25 mouse cellular contexts compared by ENCODE assay signal in the genomic region with DNA sequence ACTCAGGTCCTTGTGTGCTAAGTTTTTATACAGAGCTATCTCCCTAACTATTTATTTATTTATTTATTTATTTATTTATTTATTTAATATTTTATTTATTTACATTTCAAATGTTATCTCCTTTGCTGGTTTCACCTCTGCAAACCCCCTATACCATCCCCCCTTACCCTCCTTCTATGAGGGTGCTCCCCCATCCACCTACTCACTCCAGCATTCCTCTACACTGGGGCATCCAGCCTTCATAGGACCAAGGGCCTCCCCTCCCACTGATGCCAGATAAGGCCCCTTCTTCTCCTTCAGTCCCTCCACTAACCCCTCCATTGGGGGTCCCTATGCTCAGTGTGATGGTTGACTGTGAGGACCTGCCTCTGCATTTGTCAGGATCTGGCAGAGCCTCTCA.
DNase-seq lines count a peak whose midpoint lies in the region; ATAC-seq and TF ChIP-seq lines count a peak whose summit lies in the region.
"Had no signal": no experiment of that assay in that cellular context is flagged by ENCODE, and none has a peak within 500 bp of the region (broad histone marks: within the 10 kb centered on the region; RNA-seq: fewer than 3 reads in every experiment).

No protein-coding gene starts in this region.

- no peak overlapping the region for H3K4me2 ChIP-seq in heart, embryonic 11.5 days
- no peak overlapping the region for H3K4me2 ChIP-seq in hindbrain, embryonic 12.5 days (replicated peaks)
- H3K4me2 ChIP-seq in hindbrain, embryonic 14.5 days (replicated peaks), result no peak overlapping the region
- H3K4me2 ChIP-seq in hindbrain, embryonic 15.5 days, result no peak overlapping the region
- no peak overlapping the region for H3K4me2 ChIP-seq in hindbrain, postnatal 0 days (ENCODE audit: low read depth, low read length)
- H3K4me2 ChIP-seq in midbrain, embryonic 13.5 days (replicated peaks), result no peak overlapping the region
- no peak overlapping the region for H3K4me2 ChIP-seq in midbrain, embryonic 15.5 days
- H3K4me2 ChIP-seq: embryonic facial prominence, embryonic 13.5 days; embryonic facial prominence, embryonic 15.5 days; forebrain, embryonic 12.5 days had no signal

- H3K9me3 ChIP-seq in heart, embryonic 11.5 days (replicated peaks; ENCODE audit: control insufficient read depth, low read length), result no peaks in the 10 kb centered on the region
- no peaks in the 10 kb centered on the region for H3K9me3 ChIP-seq in heart, embryonic 10.5 days
- H3K9me3 ChIP-seq in hindbrain, embryonic 12.5 days (replicated peaks), result no peaks in the 10 kb centered on the region
- no peaks in the 10 kb centered on the region for H3K9me3 ChIP-seq in hindbrain, embryonic 14.5 days (ENCODE audit: control insufficient read depth, low read length)
- H3K9me3 ChIP-seq in hindbrain, embryonic 15.5 days, result no peaks in the 10 kb centered on the region
- H3K9me3 ChIP-seq in hindbrain, postnatal 0 days (ENCODE audit: low read length), result no peaks in the 10 kb centered on the region
- H3K9me3 ChIP-seq in midbrain, embryonic 13.5 days, result no peaks in the 10 kb centered on the region
- H3K9me3 ChIP-seq in midbrain, embryonic 15.5 days, result no peaks in the 10 kb centered on the region
- H3K9me3 ChIP-seq: embryonic facial prominence, embryonic 13.5 days; embryonic facial prominence, embryonic 15.5 days; forebrain, embryonic 10.5 days; forebrain, embryonic 12.5 days had no signal

- H3K27me3 ChIP-seq in heart, embryonic 11.5 days (ENCODE audit: control insufficient read depth, insufficient read depth, low read length), result no peaks in the 10 kb centered on the region
- no peaks in the 10 kb centered on the region for H3K27me3 ChIP-seq in heart, embryonic 10.5 days (ENCODE audit: insufficient read depth, poor library complexity, severe bottlenecking)
- H3K27me3 ChIP-seq in hindbrain, embryonic 12.5 days, result no peaks in the 10 kb centered on the region
- no peaks in the 10 kb centered on the region for H3K27me3 ChIP-seq in hindbrain, embryonic 14.5 days (ENCODE audit: control insufficient read depth, insufficient read depth, low read length)
- H3K27me3 ChIP-seq in hindbrain, embryonic 15.5 days, result no peaks in the 10 kb centered on the region
- no peaks in the 10 kb centered on the region for H3K27me3 ChIP-seq in hindbrain, postnatal 0 days (ENCODE audit: insufficient read depth, low read length)
- H3K27me3 ChIP-seq in midbrain, embryonic 13.5 days, result no peaks in the 10 kb centered on the region
- no peaks in the 10 kb centered on the region for H3K27me3 ChIP-seq in midbrain, embryonic 15.5 days (replicated peaks)
- H3K27me3 ChIP-seq: embryonic facial prominence, embryonic 13.5 days; embryonic facial prominence, embryonic 15.5 days; forebrain, embryonic 12.5 days had no signal

- ATAC-seq in heart, embryonic 11.5 days (replicated peaks; ENCODE audit: insufficient number of reproducible peaks, low FRiP score, low TSS enrichment), result 0 out of 2 replicates have a peak, but pooled peaks have one; percentile 22
- ATAC-seq in hindbrain, embryonic 12.5 days (ENCODE audit: low FRiP score), result 0 out of 2 replicates have a peak, but pooled peaks have one; percentile 56
- no peak for ATAC-seq in hindbrain, embryonic 14.5 days (ENCODE audit: low FRiP score)
- ATAC-seq in hindbrain, embryonic 15.5 days (ENCODE audit: low FRiP score, low read depth), result 0 out of 2 replicates have a peak, but pooled peaks have one; percentile 23
- no peak for ATAC-seq in hindbrain, postnatal 0 days
- 0 out of 2 replicates have a peak, but pooled peaks have one; percentile 48 for ATAC-seq in midbrain, embryonic 13.5 days
- ATAC-seq in midbrain, embryonic 15.5 days (replicated peaks), result no peak
- ATAC-seq: forebrain, embryonic 14.5 days; forebrain, embryonic 16.5 days had no signal

- TF ChIP-seq CTCF in hindbrain, postnatal 0 days (IDR thresholded peaks at IDR 0.05; ENCODE audit: low read depth), result no peak

- no peak overlapping the region for H3K27ac ChIP-seq in heart, embryonic 11.5 days (ENCODE audit: low read depth, low read length)
- H3K27ac ChIP-seq in heart, embryonic 10.5 days, result no peak overlapping the region
- no peak overlapping the region for H3K27ac ChIP-seq in hindbrain, embryonic 12.5 days
- H3K27ac ChIP-seq in hindbrain, embryonic 14.5 days, result no peak overlapping the region
- no peak overlapping the region for H3K27ac ChIP-seq in hindbrain, embryonic 15.5 days (replicated peaks)
- no peak overlapping the region for H3K27ac ChIP-seq in hindbrain, postnatal 0 days
- H3K27ac ChIP-seq in midbrain, embryonic 13.5 days, result no peak overlapping the region
- H3K27ac ChIP-seq in midbrain, embryonic 15.5 days, result no peak overlapping the region
- H3K27ac ChIP-seq: embryonic facial prominence, embryonic 13.5 days; embryonic facial prominence, embryonic 15.5 days; forebrain, embryonic 10.5 days; forebrain, embryonic 12.5 days had no signal

- H3K36me3 ChIP-seq in heart, embryonic 11.5 days (ENCODE audit: control insufficient read depth, insufficient read depth, low read length), result no peaks in the 10 kb centered on the region
- no peaks in the 10 kb centered on the region for H3K36me3 ChIP-seq in heart, embryonic 10.5 days
- no peaks in the 10 kb centered on the region for H3K36me3 ChIP-seq in hindbrain, embryonic 12.5 days
- H3K36me3 ChIP-seq in hindbrain, embryonic 14.5 days (replicated peaks; ENCODE audit: control insufficient read depth, insufficient read depth), result no peaks in the 10 kb centered on the region
- H3K36me3 ChIP-seq in hindbrain, embryonic 15.5 days, result no peaks in the 10 kb centered on the region
- H3K36me3 ChIP-seq in hindbrain, postnatal 0 days (ENCODE audit: insufficient read depth, low read length), result no peaks in the 10 kb centered on the region
- H3K36me3 ChIP-seq in midbrain, embryonic 13.5 days, result no peaks in the 10 kb centered on the region
- H3K36me3 ChIP-seq in midbrain, embryonic 15.5 days (replicated peaks), result no peaks in the 10 kb centered on the region
- H3K36me3 ChIP-seq: embryonic facial prominence, embryonic 13.5 days; embryonic facial prominence, embryonic 15.5 days; forebrain, embryonic 10.5 days; forebrain, embryonic 12.5 days had no signal

- no peak overlapping the region for H3K4me3 ChIP-seq in heart, embryonic 11.5 days (ENCODE audit: low read depth, low read length)
- no peak overlapping the region for H3K4me3 ChIP-seq in heart, embryonic 10.5 days
- H3K4me3 ChIP-seq in hindbrain, embryonic 12.5 days, result no peak overlapping the region
- no peak overlapping the region for H3K4me3 ChIP-seq in hindbrain, embryonic 14.5 days (replicated peaks; ENCODE audit: low read length)
- H3K4me3 ChIP-seq in hindbrain, embryonic 15.5 days, result no peak overlapping the region
- H3K4me3 ChIP-seq in hindbrain, postnatal 0 days (ENCODE audit: low read length), result no peak overlapping the region
- H3K4me3 ChIP-seq in midbrain, embryonic 13.5 days (replicated peaks), result no peak overlapping the region
- H3K4me3 ChIP-seq in midbrain, embryonic 15.5 days, result no peak overlapping the region
- H3K4me3 ChIP-seq: embryonic facial prominence, embryonic 13.5 days; embryonic facial prominence, embryonic 15.5 days; erythroblast, embryonic 14.5 days; forebrain, embryonic 10.5 days; forebrain, embryonic 12.5 days had no signal

- no peak overlapping the region for H3K9ac ChIP-seq in heart, embryonic 11.5 days (ENCODE audit: low read depth, low read length)
- H3K9ac ChIP-seq in hindbrain, embryonic 12.5 days, result no peak overlapping the region
- no peak overlapping the region for H3K9ac ChIP-seq in hindbrain, embryonic 14.5 days
- no peak overlapping the region for H3K9ac ChIP-seq in hindbrain, embryonic 15.5 days
- H3K9ac ChIP-seq in hindbrain, postnatal 0 days (replicated peaks; ENCODE audit: low read length), result no peak overlapping the region
- H3K9ac ChIP-seq in midbrain, embryonic 13.5 days (replicated peaks), result no peak overlapping the region
- no peak overlapping the region for H3K9ac ChIP-seq in midbrain, embryonic 15.5 days
- H3K9ac ChIP-seq: embryonic facial prominence, embryonic 13.5 days; embryonic facial prominence, embryonic 15.5 days; forebrain, embryonic 12.5 days had no signal

- no peaks in the 10 kb centered on the region for H3K4me1 ChIP-seq in heart, embryonic 11.5 days (ENCODE audit: control insufficient read depth, insufficient read depth, low read length)
- H3K4me1 ChIP-seq in heart, embryonic 10.5 days, result no peaks in the 10 kb centered on the region
- no peaks in the 10 kb centered on the region for H3K4me1 ChIP-seq in hindbrain, embryonic 12.5 days
- H3K4me1 ChIP-seq in hindbrain, embryonic 14.5 days (replicated peaks; ENCODE audit: control insufficient read depth, insufficient read depth, low read length), result no peaks in the 10 kb centered on the region
- no peaks in the 10 kb centered on the region for H3K4me1 ChIP-seq in hindbrain, embryonic 15.5 days (replicated peaks)
- H3K4me1 ChIP-seq in hindbrain, postnatal 0 days (ENCODE audit: insufficient read depth, low read length), result no peaks in the 10 kb centered on the region
- no peaks in the 10 kb centered on the region for H3K4me1 ChIP-seq in midbrain, embryonic 13.5 days (replicated peaks)
- no peaks in the 10 kb centered on the region for H3K4me1 ChIP-seq in midbrain, embryonic 15.5 days
- H3K4me1 ChIP-seq: embryonic facial prominence, embryonic 13.5 days; embryonic facial prominence, embryonic 15.5 days; forebrain, embryonic 10.5 days; forebrain, embryonic 12.5 days had no signal

- no peak for DNase-seq in heart, embryonic 10.5 days (ENCODE audit: low spot score)
- DNase-seq in hindbrain, embryonic 14.5 days (ENCODE audit: low spot score), result no peak
- DNase-seq in hindbrain, postnatal 0 days (ENCODE audit: low spot score), result no peak
- DNase-seq: adrenal gland, adult 2 months; adrenal gland, postnatal 10 days; adrenal gland, postnatal 25 days; cerebellum, adult 11 months; cerebellum, adult 18-20 months; cerebellum, adult 8-10 months; cerebellum, adult 9-11 months; cerebellum, postnatal 14 days; cerebellum, postnatal 36 days; embryo, embryonic 11 days had no signal

Comparison
In these comparisons a context has a peak if more than half of its experiments do, and no peak if none do; other contexts are left out.
1. ATAC-seq: peak in heart, embryonic 11.5 days (single experiment), hindbrain, embryonic 12.5 days (single experiment), hindbrain, embryonic 15.5 days (single experiment) and midbrain, embryonic 13.5 days (single experiment); none in hindbrain, embryonic 14.5 days (single experiment), hindbrain, postnatal 0 days (single experiment) and midbrain, embryonic 15.5 days (single experiment).